Mouse (Mus musculus): ENCODE data around the gene Slc25a21.

Slc25a21 gene

DNA sequence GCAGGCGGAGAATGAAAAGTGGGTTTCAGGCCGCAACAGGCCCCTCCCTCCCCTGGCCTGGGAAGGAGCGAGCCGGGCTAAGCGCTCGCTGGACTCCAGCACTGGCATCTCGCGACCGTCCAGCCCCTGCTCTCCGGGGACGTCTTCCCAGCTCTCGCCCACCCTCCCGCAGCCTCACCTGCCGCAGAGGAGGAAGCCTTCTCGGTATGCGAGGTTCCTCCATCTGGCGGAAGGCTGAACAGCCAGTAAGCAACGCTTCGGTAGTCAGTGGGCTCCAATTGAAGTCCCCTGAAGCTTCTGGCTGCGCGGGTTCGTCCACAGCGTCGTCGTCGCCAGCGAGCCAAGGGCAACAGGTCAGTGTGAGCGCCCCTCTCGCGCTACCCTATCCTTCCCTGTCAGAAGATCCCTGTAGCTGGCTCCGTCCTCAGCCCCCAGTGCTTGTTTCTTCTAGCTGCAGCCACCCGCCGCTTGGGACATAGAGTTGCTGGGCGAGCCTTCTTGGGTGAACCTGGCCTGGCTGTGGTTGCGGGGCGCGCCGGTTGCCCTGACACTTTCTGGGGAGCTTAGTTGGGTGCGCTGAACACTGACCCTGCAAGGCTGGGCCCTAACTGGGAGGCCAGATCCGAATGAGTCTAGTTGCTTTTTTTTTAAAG is 505.7 kb downstream of the Slc25a21 start, which contains the start of gene Pax9:
TSS of gene Pax9 (plus strand) at position 341 of the 653 bp plus-strand sequence.
- DNase-seq (ENCODE audit: low spot score): no peak

DNA sequence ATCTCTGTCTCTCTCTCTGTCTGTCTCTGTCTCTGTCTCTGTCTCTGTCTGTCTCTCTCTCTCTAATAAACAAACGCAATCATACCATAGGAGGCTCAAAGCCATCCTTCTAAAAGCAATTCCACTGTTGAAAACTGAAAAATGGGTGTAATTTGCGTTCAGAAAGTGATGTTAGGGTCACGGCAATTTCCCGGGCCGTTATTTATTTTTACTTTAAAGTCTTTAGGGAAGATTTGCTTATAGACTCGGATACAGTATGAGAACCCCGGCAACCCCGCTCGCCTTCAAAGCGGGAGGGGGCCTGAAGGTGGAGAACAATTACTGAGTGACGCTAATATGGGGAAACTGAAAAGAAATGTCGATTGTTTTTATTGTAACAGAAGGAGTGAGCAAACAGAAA is 506.3 kb downstream of the Slc25a21 start:
- DNase-seq (ENCODE audit: low spot score): no peak

DNA sequence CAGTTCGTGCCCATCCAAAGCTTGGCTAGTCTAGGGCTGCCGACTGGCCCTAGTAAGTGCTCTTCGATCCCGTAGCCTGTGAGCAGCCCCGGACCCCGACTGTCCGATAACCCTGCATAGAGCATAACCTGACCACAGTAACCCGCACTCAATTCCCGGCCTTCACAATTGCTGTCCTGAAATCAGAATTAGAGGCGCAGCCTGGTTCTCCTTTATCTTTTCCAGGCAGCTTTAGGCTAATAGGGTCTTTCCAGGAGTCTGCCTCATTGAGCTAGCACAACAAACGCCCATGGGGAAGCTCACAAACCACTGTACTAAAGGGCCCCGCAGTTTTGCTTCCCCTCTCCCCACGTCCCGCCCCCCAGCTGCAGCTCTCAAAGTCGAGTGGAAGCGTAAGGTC is 506.9 kb downstream of the Slc25a21 start:
- DNase-seq (ENCODE audit: low spot score): no peak

DNA sequence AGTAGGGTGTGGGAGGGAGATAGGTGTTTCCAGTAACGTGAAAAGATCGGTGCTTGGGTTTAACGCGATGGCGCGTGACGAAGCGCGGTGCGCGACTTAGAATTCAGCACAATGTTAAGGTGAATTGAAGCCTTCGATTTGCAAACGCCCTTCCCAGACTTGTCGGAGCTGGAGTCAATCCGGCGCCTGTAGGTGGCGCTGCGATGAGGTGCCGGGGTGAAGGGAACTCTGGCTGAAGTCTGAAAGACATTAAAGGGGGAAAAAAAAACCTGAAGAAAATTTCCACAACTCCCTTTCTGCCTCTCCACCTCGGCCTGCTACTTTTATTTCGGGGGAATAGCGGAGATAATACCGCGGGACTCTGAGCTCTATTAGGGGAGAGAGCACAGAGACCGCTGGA is 507.5 kb downstream of the Slc25a21 start:
- DNase-seq (ENCODE audit: low spot score): no peak

DNA sequence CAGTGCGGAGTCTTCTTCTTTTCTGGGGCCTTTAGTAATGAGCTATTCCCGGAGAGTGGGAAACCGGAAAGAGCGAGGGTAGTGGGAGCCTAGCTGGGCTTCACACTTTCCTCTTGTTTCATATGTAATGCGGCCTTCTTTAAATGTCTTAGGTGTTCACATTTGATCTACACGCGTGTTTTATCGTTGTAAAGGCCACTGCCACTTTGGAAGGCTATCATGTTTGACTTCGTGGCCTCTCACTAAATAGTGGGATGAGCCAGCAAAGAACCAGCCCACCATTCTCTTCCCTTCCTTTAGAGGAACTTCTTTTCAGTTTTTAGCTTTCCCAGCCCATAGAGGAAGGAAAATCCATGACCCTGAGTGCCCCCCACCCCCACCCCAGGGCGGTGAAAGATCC is 507.9 kb downstream of the Slc25a21 start:
- no peak for DNase-seq (ENCODE audit: low spot score)

DNA sequence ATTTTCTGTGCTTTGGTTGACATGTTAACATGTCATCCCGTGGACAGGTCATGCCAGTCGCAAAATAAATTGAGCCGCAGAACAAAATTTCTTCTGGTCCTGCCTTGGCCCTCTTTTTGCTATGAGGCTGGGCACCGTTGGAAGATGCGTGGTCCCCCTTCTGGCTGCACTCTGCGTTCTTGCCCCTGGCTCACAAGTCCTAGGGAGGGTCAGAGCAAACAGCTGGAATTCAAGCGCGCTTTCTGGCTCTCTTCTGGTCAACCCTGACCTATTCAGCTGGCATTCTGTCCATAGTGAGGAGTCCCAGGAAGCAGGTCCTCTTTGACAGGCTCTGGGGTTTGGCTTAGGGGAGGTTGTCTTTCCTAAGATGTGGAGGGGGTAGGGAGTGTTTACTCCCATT is 508.4 kb downstream of the Slc25a21 start:
- no peak for DNase-seq (ENCODE audit: low spot score)

DNA sequence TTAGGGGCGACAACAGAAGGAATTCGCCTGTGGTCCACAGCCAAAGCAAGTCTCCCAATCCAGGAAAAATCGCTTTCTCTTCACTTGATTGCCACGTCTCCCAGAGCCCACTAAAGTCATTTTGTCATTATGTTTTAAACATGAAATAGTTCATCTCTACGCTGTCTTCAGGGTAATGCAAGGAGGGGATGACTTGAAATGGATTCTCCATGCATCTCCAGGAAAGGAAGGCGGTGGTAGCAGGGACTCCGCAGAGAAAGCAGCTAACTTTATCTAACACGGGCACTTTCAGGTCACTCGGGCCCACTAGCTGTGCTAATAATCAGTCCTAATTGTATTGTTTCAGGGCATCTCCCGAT is 508.8 kb downstream of the Slc25a21 start:
- DNase-seq (ENCODE audit: low spot score): no peak

DNA sequence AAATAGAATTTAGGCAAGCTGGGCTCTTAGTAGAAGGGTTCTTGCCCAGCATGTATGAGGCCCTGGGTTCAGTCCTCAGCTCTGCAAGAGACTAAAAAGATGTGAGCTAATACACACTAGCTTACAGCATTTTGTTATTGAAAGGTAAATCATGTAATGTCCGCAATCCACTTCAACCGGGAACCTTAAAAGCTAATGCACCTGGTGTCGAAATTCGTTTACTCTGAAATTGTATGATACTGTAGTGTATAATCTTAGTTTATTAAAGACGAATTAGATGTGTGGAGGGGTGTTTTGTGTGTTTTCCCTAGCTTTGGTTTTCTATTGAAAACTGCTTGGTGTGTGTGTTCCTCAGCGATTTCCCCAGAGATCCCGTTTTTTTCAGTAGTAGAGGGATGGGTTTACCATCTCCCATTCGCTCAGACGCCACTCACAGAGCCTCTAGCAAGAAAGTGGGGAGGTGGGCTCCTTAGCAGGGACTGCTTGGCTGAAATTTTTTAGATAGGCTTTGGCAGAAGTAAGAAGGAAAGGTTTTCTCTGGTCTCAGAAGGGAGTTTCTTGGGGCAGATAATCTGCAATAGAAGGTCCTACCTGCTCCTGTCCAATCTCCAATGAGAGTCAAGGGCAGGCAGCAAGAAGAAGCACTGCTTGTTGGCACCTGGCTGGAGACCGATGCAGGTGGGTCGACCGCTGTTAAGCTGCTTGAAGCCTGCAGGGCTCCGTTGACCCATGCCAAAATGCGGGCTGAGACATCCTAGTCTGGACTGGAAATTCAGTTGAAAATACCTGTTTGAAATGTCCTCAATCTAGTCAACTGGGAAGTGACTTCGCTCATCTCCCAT is 509.4 kb downstream of the Slc25a21 start:
- DNase-seq (ENCODE audit: low spot score): no peak

DNA sequence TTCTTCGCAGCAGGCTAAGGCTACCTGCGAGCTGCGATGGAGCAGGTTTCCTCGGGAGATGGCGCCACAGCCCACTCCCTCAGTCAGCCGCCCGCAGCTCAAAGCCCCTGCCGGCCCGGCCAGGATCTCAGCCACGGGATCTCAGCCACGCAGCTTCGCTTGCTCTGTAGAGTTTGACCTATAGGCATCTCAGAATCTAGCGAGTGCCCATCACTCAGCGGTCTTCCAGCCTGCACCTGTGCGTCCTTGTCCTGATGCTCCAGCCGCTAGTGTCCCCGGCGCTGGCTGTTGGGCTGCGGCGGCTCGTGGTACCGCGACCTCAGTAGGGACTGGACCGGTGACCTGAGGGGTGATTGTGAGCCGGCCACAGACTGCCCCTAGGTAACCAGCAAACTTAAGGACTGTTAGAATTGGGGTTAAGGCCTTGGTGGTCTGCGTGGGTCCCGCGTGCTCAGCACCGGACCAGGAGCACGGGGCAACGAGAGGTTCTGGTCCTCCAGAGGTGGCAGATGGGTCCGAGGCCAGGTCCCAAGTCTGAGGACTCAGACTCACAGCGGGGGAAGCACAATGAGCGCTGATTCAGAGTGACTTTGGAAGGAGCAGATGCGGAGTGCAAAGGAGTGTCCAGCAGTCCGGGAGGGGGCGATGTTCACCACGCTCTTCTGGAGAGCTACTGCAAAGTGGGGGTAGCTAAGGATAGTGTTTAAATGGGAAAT is 516.0 kb downstream of the Slc25a21 start:
- DNase-seq (ENCODE audit: low spot score): no peak

DNA sequence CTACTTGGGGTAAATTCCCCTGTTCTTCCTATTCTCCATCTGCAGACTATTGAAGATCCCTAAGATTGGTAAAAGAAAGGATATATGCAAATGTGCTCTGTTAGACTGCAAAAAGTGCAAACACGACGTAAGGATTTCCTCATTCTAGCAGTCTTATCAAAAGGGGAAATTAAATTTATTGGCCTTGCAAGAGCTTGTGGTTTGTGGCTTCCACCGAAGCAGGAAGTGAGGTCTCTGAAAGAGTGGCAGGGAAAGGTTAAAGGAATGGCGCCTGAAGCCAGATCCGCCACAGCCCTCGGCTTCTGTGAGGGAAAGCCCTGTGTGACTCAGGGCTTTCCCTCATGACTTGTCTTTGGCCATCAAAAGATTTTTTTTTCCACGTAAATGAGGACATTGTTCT is 519.7 kb downstream of the Slc25a21 start:
- no peak for DNase-seq (ENCODE audit: low spot score)

DNA sequence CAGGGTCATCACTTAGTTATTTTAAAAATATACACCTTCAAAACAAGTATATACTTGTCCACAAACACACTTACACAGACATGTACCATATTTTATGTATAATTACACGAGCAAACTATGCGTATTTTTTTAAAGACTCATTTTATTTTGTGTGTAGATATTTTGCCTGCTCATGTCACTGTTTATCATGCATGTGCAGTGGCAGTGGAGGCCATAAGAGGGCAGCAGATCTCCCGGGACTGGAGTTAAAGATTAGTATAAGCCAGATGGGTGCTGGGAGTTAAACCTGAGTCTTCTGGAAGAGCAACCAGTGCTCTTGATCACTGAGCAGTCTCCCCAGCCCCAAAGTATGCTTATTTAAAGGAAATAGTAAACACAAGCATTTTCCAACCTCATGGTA is 522.5 kb downstream of the Slc25a21 start:
- DNase-seq (ENCODE audit: low spot score): no peak

DNA sequence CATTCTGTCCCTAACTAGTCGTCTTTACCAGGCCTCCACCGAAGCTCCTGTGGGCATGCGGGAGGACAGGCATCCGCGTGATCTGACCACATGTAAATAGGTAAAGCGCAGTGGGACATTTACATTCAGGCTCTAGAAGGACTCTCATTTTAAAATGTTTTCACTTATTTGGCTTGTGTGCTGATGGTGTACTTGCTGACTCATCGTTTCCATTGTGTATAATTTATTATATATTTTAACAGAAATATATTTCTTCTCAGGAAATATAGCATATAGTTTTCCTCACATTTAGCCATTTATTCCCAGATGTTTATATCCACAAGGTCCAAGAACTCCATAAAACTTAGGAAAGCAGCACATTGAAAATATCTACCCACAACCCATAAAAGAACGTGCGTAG is 526.5 kb downstream of the Slc25a21 start:
- DNase-seq (ENCODE audit: low spot score): no peak

DNA sequence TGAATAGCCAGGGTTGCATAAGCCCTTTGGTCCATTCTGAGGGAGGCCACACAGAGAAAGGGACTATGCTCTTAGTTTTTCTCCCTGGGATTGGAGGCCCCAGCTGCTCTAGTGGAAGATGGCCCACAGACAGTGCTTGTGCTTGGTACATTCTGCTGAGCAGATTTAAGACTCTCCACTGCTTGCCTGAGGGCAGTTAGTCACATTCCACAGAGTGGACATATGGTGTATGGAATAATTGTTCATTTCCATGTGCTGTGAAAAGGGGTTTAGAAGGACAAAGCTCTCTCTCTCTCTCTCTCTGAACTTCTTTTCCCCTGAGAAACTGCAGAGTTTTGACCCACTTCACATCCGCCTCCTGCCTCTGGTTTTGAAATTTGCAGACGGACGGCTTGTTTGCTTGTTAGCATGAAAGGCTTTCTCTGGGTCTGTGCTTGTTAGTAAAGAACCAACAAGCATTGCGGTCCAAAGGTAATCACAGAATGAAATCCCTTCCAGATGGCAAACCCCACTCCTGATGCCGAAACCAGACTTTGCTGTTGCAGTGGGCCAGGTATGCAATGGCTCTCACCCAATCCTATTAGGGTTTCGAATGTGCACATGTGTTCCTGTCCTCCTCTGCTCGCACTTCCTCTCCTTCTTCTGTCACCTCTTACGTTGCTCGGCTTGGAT is 527.7 kb downstream of the Slc25a21 start:
- no peak for DNase-seq (ENCODE audit: low spot score)
